Mouse (Mus musculus) heart, embryonic 14.5 days (tissue): ENCODE results near the gene Papss2. TPM values are rescaled to one million over a fixed set of nuclear protein-coding genes. Genes with fewer than 3 reads are reported as not detected.

Experiments
- ATAC-seq: fragments of 200-750 bp; cut with Nextera tagmentation; 2 replicates; pipeline ENCODE4 v1.8.0; 2017; ENCODE audit warnings: low read depth, moderate TSS enrichment; ENCODE audit not compliant: insufficient number of reproducible peaks, insufficient read depth, low FRiP score
- H3K27ac ChIP-seq, 2 experiments: fragments of 200-500 bp in 1 of 2; fragments of 300-500 bp in 1 of 2; sonication (generic) in 1 of 2; replicated peaks in 1 of 2; 2 replicates each; pipeline ENCODE4 v1.5.1; 2012 to 2014; ENCODE audit warnings: low read depth in 2 of 2, low read length in 2 of 2, control low read depth in 1 of 2, mild to moderate bottlenecking in 1 of 2, mixed read lengths in 1 of 2; ENCODE audit not compliant: control insufficient read depth in 1 of 2, insufficient read depth in 1 of 2
- H3K27me3 ChIP-seq: fragments of 300-500 bp; sonication (generic); 2 replicates; pipeline ENCODE4 v1.6.1; 2014; ENCODE audit warnings: mild to moderate bottlenecking, low read length, control low read depth; ENCODE audit not compliant: control insufficient read depth, insufficient read depth
- H3K36me3 ChIP-seq: fragments of 300-500 bp; sonication (generic); 2 replicates; pipeline ENCODE4 v1.6.1; 2014; ENCODE audit warnings: mild to moderate bottlenecking, control low read depth, low read length, mixed read lengths; ENCODE audit not compliant: control insufficient read depth, insufficient read depth
- H3K4me1 ChIP-seq, 2 experiments: fragments of 200-500 bp in 1 of 2; fragments of 300-500 bp in 1 of 2; sonication (generic) in 1 of 2; 2 replicates each; pipeline ENCODE4 v1.6.1; 2012 to 2014; ENCODE audit warnings: low read length in 2 of 2, control low read depth in 1 of 2, mixed read lengths in 1 of 2; ENCODE audit not compliant: control insufficient read depth in 2 of 2, insufficient read depth in 2 of 2
- H3K4me2 ChIP-seq: fragments of 300-500 bp; sonication (generic); 2 replicates; pipeline ENCODE4 v1.6.1; 2014; ENCODE audit warnings: mild to moderate bottlenecking, low read length
- H3K4me3 ChIP-seq, 2 experiments: fragments of 200-500 bp in 1 of 2; fragments of 300-500 bp in 1 of 2; sonication (generic) in 1 of 2; 2 replicates each; pipeline ENCODE4 v1.5.1; 2012 to 2014; ENCODE audit warnings: low read length in 2 of 2, mild to moderate bottlenecking in 2 of 2, control low read depth in 1 of 2, low read depth in 1 of 2, moderate library complexity in 1 of 2; ENCODE audit not compliant: control insufficient read depth in 1 of 2, insufficient read depth in 1 of 2
- H3K9ac ChIP-seq: fragments of 300-500 bp; sonication (generic); 2 replicates; pipeline ENCODE4 v1.6.1; 2014; ENCODE audit warnings: mild to moderate bottlenecking, low read length
- H3K9me3 ChIP-seq: fragments of 300-500 bp; sonication (generic); 2 replicates; pipeline ENCODE4 v1.6.1; 2016; ENCODE audit warnings: low read length, control low read depth; ENCODE audit not compliant: control insufficient read depth
- WGBS: fragments of 180-500 bp; shearing (Covaris S2); extraction: QIAGEN DNeasy Blood & Tissue Kit; methylation state at CpG from one replicate; pipeline ENCODE4 v1.1.7; 2014; 5-methylcytosine and 5-hydroxymethylcytosine counted together
- polyA plus RNA-seq: library from polyadenylated mRNA; unstranded; fragments of >200 nt; fragmentation: Nextera tagmentation; extraction: Ambion mirVana; gene quantifications from 2 replicates; pipeline ENCODE4 v1.2.1, GENCODE M21; 2014

Gene Papss2
- polyA plus RNA-seq, 1 experiment from 2014 or later = 10.3 TPM

DNA sequence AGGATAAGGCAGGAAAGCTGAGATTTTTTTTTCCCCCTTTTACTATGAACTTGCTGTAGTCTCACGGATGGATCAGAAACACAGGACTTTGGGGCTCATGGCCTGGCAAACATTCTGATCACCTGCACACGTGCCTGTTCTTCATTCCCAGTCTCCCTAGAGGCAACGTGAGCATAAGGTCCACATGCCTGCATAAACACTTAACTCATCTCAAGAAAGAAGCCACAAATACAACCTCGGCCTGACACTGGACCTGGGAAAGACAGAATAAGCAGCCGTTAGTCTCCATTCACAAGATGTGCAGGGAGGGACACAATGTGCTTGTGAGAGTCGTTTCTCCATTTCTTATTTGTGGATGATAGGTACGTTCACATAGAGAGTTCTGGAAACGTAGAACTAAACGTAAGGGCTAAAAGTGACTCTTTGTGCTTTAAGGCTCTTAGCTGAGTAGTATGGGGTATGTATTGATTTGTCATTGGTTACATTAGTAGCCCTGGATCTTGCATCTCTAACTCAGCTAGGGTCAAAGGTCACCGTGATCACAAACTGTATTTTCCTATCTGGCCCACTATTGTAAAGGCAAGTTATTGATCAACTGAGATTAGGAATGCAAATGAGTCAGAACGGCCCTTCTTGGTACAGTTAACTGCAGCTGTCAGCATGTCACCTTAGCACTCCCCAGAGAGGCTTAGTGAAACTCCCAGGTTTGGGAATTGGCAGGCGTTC is 18.6 kb downstream of the Papss2 start:
- H3K27ac ChIP-seq = no peak overlapping the region
- no peak overlapping the region for H3K4me2 ChIP-seq
- no peaks in the 10 kb centered on the region for H3K27me3 ChIP-seq
- no peak overlapping the region for H3K4me3 ChIP-seq
- no peak for ATAC-seq
- no peaks in the 10 kb centered on the region for H3K36me3 ChIP-seq
- no peaks in the 10 kb centered on the region for H3K9me3 ChIP-seq
- H3K9ac ChIP-seq = no peak overlapping the region
- no peaks in the 10 kb centered on the region; a peak in 1 of 4 replicates for H3K4me1 ChIP-seq
- WGBS = 76% methylated on average over 12 of the region's 12 CpGs

DNA sequence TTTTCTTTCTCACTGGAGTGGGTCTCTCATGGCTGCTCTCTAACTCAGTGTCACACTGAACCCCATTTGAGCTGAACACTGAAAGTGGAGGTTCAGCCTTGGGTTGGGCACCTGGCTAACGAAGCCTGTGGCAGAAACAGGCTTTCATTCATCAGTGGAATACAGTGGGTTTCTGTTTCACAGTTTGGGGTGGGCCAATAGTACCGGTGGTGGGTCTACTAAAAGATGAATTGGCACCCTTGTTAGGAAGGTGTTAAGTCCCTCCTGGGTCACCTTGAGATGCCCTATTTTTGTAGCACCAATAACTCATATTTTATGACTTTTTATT is 19.1 kb downstream of the Papss2 start:
- 81% methylated on average over 2 of the region's 2 CpGs for WGBS
- no peaks in the 10 kb centered on the region for H3K27me3 ChIP-seq
- H3K36me3 ChIP-seq = no peaks in the 10 kb centered on the region
- ATAC-seq = no peak
- no peak overlapping the region for H3K27ac ChIP-seq
- no peaks in the 10 kb centered on the region for H3K9me3 ChIP-seq
- no peak overlapping the region for H3K9ac ChIP-seq
- H3K4me2 ChIP-seq = no peak overlapping the region
- H3K4me1 ChIP-seq = no peaks in the 10 kb centered on the region; a peak in 1 of 4 replicates
- no peak overlapping the region for H3K4me3 ChIP-seq

DNA sequence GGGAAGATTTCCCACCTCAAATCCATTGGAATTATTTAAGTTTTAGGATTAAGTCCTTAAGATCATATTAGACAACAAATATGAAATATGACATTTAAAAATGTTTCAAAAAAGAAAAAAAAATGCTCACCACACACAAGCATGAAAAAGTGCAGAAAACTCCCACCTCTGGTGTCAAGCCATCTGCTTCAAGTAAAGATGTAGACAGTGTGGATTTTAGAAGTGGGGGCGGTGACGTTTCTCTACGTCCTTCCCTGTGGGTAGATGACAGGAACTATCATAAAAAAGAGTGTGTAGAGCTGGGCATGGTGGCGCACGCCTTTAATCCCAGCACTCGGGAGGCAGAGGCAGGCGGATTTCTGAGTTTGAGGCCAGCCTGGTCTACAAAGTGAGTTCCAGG is 21.1 kb downstream of the Papss2 start:
- Histone ChIP-seq H3K36me3 (no peaks in the 10 kb centered on the region), H3K9me3 (no peaks in the 10 kb centered on the region), H3K27ac (no peak overlapping the region), H3K4me3 (no peak overlapping the region), H3K4me2 (no peak overlapping the region), H3K4me1 (no peaks in the 10 kb centered on the region; a peak in 1 of 4 replicates), H3K27me3 (no peaks in the 10 kb centered on the region), H3K9ac (no peak overlapping the region)
- WGBS = 83% methylated on average over 7 of the region's 7 CpGs
- ATAC-seq = no peak

DNA sequence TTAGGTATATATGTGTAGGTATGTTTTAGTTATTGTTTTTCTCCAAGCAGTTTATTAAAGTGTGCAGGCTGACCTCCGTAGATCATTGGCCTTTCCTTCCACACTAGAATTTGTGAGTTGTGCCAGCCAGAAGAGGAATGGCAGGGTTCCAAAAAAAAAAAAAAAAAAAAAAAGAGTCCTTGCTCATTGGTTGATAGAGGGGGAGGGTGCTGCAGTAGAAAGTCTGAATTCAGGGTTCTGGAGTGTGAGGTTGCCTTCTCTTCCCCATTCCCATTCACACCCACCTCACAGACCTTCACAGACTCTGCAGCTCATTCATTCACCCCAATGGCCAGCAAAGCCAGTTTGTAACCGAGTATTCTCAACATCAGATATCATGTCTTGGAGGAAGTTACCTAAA is 24.1 kb downstream of the Papss2 start:
- no peak for ATAC-seq
- no peak overlapping the region for H3K4me2 ChIP-seq
- H3K36me3 ChIP-seq = no peaks in the 10 kb centered on the region
- H3K4me3 ChIP-seq = no peak overlapping the region
- no peaks in the 10 kb centered on the region; a peak in 1 of 4 replicates for H3K4me1 ChIP-seq
- no peaks in the 10 kb centered on the region for H3K27me3 ChIP-seq
- no peak overlapping the region for H3K27ac ChIP-seq
- no peak overlapping the region for H3K9ac ChIP-seq
- WGBS = 65% methylated on average over 2 of the region's 2 CpGs
- H3K9me3 ChIP-seq = no peaks in the 10 kb centered on the region

DNA sequence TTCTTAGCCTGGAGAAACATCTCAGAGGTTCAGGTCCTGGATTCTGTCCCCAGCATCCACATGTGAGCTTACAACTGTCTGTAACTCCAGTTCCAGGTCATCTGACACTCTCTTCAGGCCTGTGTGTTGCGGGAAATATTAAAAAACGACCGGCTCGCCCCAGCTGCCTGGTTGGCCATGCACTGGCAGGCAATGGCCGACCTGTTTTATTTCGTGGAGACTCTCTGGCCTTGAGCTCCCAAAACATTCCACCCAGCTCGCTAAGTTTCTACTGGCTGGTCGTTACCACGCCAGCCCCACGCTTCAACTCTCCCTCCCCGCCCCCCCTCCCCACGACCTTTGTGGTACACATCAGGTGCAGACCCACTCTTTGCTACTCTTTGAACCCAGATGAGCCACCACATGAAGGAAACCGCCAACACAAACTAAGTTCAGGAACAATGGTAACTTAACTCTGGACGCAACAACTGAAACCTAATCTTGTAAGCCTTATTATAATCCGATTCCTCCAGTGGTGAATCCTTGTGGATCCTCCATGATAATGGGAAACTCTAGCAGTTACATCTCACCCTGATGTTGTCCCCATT is 25.4 kb downstream of the Papss2 start:
- ATAC-seq = no peak
- H3K4me2 ChIP-seq = no peak overlapping the region
- no peaks in the 10 kb centered on the region for H3K4me1 ChIP-seq
- no peaks in the 10 kb centered on the region for H3K9me3 ChIP-seq
- H3K36me3 ChIP-seq = no peaks in the 10 kb centered on the region
- no peaks in the 10 kb centered on the region for H3K27me3 ChIP-seq
- H3K9ac ChIP-seq = no peak overlapping the region
- 80% methylated on average over 15 of the region's 15 CpGs for WGBS
- H3K27ac ChIP-seq = no peak overlapping the region
- H3K4me3 ChIP-seq = no peak overlapping the region

DNA sequence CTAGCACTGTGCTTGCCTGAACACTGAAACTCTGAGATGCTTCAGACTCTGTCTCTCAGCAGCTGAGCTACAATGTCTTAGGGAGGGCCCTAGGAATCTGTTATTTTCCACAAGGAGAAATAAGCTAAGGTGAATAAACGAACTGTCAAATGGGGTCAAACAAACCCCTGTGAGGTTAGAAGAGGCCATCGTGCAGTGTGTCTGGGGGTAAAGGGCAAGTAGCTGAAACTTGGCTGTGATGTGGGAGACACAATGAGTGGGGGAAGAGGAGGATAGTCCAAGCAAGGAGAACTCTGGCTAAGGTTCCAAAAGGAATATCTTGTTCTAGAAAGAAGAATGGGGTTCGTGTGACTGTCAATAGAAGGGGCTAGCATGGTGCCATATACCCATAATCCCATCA is 26.6 kb downstream of the Papss2 start:
- no peak overlapping the region for H3K4me3 ChIP-seq
- H3K4me2 ChIP-seq = no peak overlapping the region
- H3K9me3 ChIP-seq = no peaks in the 10 kb centered on the region
- 86% methylated on average over 3 of the region's 3 CpGs for WGBS
- no peaks in the 10 kb centered on the region for H3K27me3 ChIP-seq
- no peaks in the 10 kb centered on the region for H3K36me3 ChIP-seq
- no peak for ATAC-seq
- H3K9ac ChIP-seq = no peak overlapping the region
- H3K4me1 ChIP-seq = no peaks in the 10 kb centered on the region; a peak in 1 of 4 replicates
- H3K27ac ChIP-seq = no peak overlapping the region

DNA sequence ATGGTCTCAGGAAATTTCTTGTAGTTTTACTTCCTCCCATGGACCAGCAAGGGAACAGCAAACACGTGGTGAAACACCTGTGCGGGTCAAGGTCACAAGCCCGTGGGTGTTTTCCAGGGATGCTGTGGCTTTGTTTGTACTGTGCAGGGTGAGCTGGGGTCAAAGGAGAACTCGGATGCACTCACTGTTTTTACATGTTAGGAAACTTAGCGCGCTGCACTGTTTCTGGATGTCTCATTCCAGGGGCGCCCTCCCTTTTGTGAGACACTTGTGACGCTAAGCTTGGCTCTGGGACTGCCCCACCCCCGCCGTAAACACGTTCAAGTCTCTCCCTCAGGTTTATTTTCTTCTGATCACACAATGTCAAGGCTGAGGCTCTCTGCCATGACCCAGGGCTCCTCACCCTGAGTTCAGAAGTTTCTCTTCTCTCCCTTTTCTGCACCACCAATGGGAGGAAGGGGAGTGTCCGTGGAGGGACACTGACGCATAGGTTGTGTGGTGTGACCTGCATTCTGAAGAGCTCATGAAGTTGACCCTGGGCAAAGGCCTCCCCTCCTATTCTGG is 31.3 kb downstream of the Papss2 start:
- 58% methylated on average over 13 of the region's 13 CpGs for WGBS
- no peak overlapping the region for H3K4me2 ChIP-seq
- no peaks in the 10 kb centered on the region; a peak in 1 of 4 replicates for H3K4me1 ChIP-seq
- no peak for ATAC-seq
- H3K27ac ChIP-seq = no peak overlapping the region
- H3K9me3 ChIP-seq = no peaks in the 10 kb centered on the region
- no peaks in the 10 kb centered on the region for H3K27me3 ChIP-seq
- H3K9ac ChIP-seq = no peak overlapping the region
- no peak overlapping the region for H3K4me3 ChIP-seq
- no peaks in the 10 kb centered on the region for H3K36me3 ChIP-seq
